Mouse (Mus musculus) T-helper 17 cell (primary cell): Measurements from ENCODE around the gene Clstn2.

Experiments
- in situ Hi-C, 2 experiments: fragments of 300-600 bp; cut with MboI, MseI; formaldehyde crosslinking; loops; 1 replicate in 1 of 2; 2 replicates in 1 of 2; pipeline ENCODE4 v1.15.1; 2025; ENCODE audit warnings: high pct_unique_total_duplicates in 2 of 2

The Clstn2 gene

GRCm38 (mm10) chr9:97474896-97475295 is 558.1 kb downstream of the Clstn2 start:
- in situ Hi-C loops, result no loop called here

GRCm38 (mm10) chr9:97471014-97471591 is 561.9 kb downstream of the Clstn2 start:
- in situ Hi-C loops, result no loop called here

GRCm38 (mm10) chr9:97460452-97460851 is 572.5 kb downstream of the Clstn2 start:
- in situ Hi-C loops, result no loop called here

- in situ Hi-C loops, result no loop called here
Observed at GRCm38 (mm10) chr9:97459745-97460144, 573.2 kb downstream of the Clstn2 start.

GRCm38 (mm10) chr9:97449316-97450050 is 583.5 kb downstream of the Clstn2 start:
- in situ Hi-C loops, result no loop called here

GRCm38 (mm10) chr9:97439872-97440636 is 592.9 kb downstream of the Clstn2 start:
- in situ Hi-C loops, result no loop called here

GRCm38 (mm10) chr9:97434666-97435065 is 598.3 kb downstream of the Clstn2 start:
- in situ Hi-C loops, result no loop called here

- in situ Hi-C loops, result no loop called here
Observed at GRCm38 (mm10) chr9:97429885-97430449, 603.0 kb downstream of the Clstn2 start.

- in situ Hi-C loops, result no loop called here
Observed at GRCm38 (mm10) chr9:97428127-97428526, 604.9 kb downstream of the Clstn2 start.

GRCm38 (mm10) chr9:97420896-97421295 is 612.1 kb downstream of the Clstn2 start:
- in situ Hi-C loops, result no loop called here

GRCm38 (mm10) chr9:97414876-97415668 is 617.9 kb downstream of the Clstn2 start:
- in situ Hi-C loops, result no loop called here

- in situ Hi-C loops, result no loop called here
Observed at GRCm38 (mm10) chr9:97408142-97408541, 624.8 kb downstream of the Clstn2 start.
